Mouse (Mus musculus): ENCODE measurements at regions not wholly inside any gene's neighbourhood (a gene's known extent, or its start where the extent isn't known, plus 50 kb on each side); places are given as distances from the start of the nearest gene placed in this dataset.

GRCm38 (mm10) chr19:14658479-14658878, 60.6 kb upstream of the Tle4 start:
- DNase-seq, result no peak

DNA sequence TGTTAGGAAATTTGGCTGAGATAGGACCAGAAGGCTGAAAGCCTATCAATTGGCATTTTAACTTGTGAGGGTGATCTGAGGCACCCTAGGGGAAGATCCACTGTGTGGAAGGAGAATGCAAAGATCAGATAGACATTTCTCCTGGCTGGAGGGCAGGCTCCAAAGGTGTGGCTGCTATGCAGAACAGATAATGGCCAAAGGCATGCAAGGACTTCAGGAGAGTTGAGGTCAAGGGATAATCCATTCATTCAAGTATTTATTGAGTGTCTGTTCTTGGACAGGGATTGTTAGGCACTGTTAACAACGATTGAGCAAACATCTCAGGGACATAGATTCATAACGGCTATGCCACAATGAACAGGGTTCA, 58.2 kb upstream of the Tle4 start:
- no peak for DNase-seq

GRCm38 (mm10) chr19:14655302-14656021, 57.6 kb upstream of the Tle4 start:
- no peak for DNase-seq

All from lung, adult 18-20 months (tissue).